Mouse (Mus musculus): Measurements from ENCODE around the gene Col6a2. TPM values are rescaled to one million over a fixed set of nuclear protein-coding genes. Genes with fewer than 3 reads are reported as not detected.

Gene Col6a2
- polyA plus RNA-seq, 1 experiment from 2014 or later: 283 TPM

- H3K4me3 ChIP-seq (ENCODE audit: low read length): no peak overlapping the region
- no peak overlapping the region for H3K9ac ChIP-seq (ENCODE audit: low read length)
- H3K27me3 ChIP-seq (ENCODE audit: control insufficient read depth, insufficient read depth, low read depth, low read length): no peaks in the 10 kb centered on the region
- H3K9me3 ChIP-seq (ENCODE audit: control insufficient read depth, low read length): no peaks in the 10 kb centered on the region
- peak overlapping the region; percentile 72 for H3K27ac ChIP-seq (ENCODE audit: low read length)
- 27% methylated on average over 12 of the region's 12 CpGs for WGBS
- no peaks in the 10 kb centered on the region for H3K36me3 ChIP-seq (ENCODE audit: control insufficient read depth, insufficient read depth, low read length)
- peaks cover 13% of the 10 kb centered on the region for H3K4me1 ChIP-seq (replicated peaks; ENCODE audit: control insufficient read depth, insufficient read depth, low read length)
- H3K4me2 ChIP-seq (ENCODE audit: low read depth, low read length): no peak overlapping the region
- peak; percentile 91 for ATAC-seq (ENCODE audit: low read depth)
Observed at GRCm38 (mm10) chr10:76650662-76651342, 27.4 kb upstream of the Col6a2 start.

DNA sequence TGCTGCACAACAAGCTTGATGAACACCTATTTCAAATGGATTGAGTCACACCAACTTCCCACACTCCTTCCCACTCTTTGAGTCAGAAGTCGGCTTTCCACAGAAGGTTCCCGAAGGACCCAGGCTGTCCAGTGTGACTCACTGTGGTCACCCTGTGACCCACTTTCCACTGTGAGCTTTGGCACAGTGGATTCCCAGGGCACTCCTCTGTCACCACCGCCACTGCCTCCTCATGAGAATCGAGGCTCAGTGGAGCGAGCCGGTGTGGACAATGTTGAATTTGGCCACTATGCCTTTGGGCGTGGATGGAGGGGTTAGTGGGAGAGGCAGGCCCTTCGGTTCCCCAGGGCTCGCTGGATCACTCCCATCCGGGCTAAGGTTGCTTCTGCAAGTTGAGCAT is 25.3 kb upstream of the Col6a2 start:
- 87% methylated on average over 10 of the region's 10 CpGs for WGBS
- no peak overlapping the region for H3K9ac ChIP-seq (ENCODE audit: low read length)
- no peak overlapping the region for H3K27ac ChIP-seq (ENCODE audit: low read length)
- no peaks in the 10 kb centered on the region for H3K9me3 ChIP-seq (ENCODE audit: control insufficient read depth, low read length)
- H3K27me3 ChIP-seq (ENCODE audit: control insufficient read depth, insufficient read depth, low read depth, low read length): no peaks in the 10 kb centered on the region
- H3K4me1 ChIP-seq (replicated peaks; ENCODE audit: control insufficient read depth, insufficient read depth, low read length): peaks cover 13% of the 10 kb centered on the region
- H3K4me3 ChIP-seq (ENCODE audit: low read length): no peak overlapping the region
- no peaks in the 10 kb centered on the region for H3K36me3 ChIP-seq (ENCODE audit: control insufficient read depth, insufficient read depth, low read length)
- ATAC-seq (ENCODE audit: low read depth): no peak
- H3K4me2 ChIP-seq (ENCODE audit: low read depth, low read length): no peak overlapping the region

GRCm38 (mm10) chr10:76647390-76647789 is 24.0 kb upstream of the Col6a2 start:
- no peak for ATAC-seq (ENCODE audit: low read depth)
- H3K9ac ChIP-seq (ENCODE audit: low read length): no peak overlapping the region
- no peaks in the 10 kb centered on the region for H3K27me3 ChIP-seq (ENCODE audit: control insufficient read depth, insufficient read depth, low read depth, low read length)
- peak overlapping the region; percentile 63 for H3K27ac ChIP-seq (ENCODE audit: low read length)
- no peaks in the 10 kb centered on the region for H3K9me3 ChIP-seq (ENCODE audit: control insufficient read depth, low read length)
- whole genome bisulfite sequencing: 48% methylated on average over 3 of the region's 3 CpGs
- no peak overlapping the region for H3K4me3 ChIP-seq (ENCODE audit: low read length)
- peaks cover 16% of the 10 kb centered on the region for H3K4me1 ChIP-seq (replicated peaks; ENCODE audit: control insufficient read depth, insufficient read depth, low read length)
- H3K4me2 ChIP-seq (ENCODE audit: low read depth, low read length): no peak overlapping the region
- no peaks in the 10 kb centered on the region for H3K36me3 ChIP-seq (ENCODE audit: control insufficient read depth, insufficient read depth, low read length)

DNA sequence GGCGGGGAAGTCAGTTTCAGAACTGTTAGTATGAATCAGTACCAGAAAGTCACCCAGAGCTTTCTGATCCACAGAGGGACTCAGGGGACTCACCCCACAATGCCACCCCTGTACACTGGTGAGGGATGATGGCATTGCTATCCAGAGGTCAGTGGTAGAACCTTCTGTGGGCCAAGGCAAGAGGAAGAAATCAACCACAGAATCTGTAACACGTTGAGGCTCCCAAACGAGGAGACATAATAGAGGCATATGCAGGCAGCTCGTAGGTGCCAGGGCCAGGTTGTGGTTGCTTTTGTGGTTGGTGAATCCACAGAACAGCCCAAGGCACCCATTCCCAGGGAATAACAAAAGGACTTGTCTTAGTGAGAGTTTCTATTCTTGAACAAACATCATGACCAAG is 22.3 kb upstream of the Col6a2 start:
- Histone ChIP-seq H3K4me3 (ENCODE audit: low read length) (no peak overlapping the region), H3K9ac (ENCODE audit: low read length) (no peak overlapping the region), H3K4me2 (ENCODE audit: low read depth, low read length) (no peak overlapping the region), H3K27ac (ENCODE audit: low read length) (no peak overlapping the region), H3K9me3 (ENCODE audit: control insufficient read depth, low read length) (no peaks in the 10 kb centered on the region), H3K4me1 (replicated peaks; ENCODE audit: control insufficient read depth, insufficient read depth, low read length) (peaks cover 16% of the 10 kb centered on the region), H3K27me3 (ENCODE audit: control insufficient read depth, insufficient read depth, low read depth, low read length) (no peaks in the 10 kb centered on the region), H3K36me3 (ENCODE audit: control insufficient read depth, insufficient read depth, low read length) (no peaks in the 10 kb centered on the region)
- ATAC-seq (ENCODE audit: low read depth): no peak
- WGBS: 80% methylated on average over 4 of the region's 4 CpGs

DNA sequence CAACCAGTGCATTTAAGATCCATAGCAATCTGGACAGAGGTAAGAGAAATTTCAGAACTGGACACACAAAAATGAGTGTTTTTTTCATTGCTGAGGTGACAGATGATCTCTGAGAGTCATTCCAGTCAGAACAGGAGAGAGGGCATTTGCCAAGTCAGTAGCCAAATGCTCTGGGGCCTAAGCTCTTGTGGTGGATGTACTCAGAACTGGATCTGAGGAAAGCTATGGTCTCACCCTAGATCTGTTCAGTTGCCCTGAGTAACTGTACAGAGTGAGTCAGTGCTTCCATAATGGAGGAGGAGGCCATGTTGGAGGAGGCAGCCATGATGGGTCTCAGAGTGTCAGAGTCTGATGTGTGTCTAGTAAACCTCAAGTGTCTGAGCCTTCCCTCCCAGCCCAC is 21.6 kb upstream of the Col6a2 start:
- H3K27ac ChIP-seq (ENCODE audit: low read length): no peak overlapping the region
- ATAC-seq (ENCODE audit: low read depth): no peak

DNA sequence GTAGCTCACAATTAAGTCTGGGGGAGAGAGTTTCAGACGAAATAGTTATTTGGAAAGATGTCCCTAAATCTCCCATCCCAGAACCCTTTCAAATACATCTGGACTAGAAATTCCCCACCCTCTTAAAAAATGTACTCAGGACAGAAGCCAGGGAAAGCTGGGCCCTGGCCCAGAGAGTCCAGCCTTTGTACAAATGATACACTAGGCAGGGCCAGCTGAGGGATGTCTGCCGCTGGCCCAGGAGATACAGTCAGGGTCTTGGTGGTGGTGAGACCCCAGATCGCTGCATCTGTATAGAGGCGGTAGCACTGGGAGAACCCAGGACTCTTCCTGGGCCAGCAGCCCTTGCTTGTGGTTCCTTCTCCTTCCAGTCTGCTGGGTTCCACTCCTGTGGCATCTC is 20.6 kb upstream of the Col6a2 start:
- Histone ChIP-seq H3K9ac (ENCODE audit: low read length) (no peak overlapping the region), H3K4me1 (replicated peaks; ENCODE audit: control insufficient read depth, insufficient read depth, low read length) (peaks cover 16% of the 10 kb centered on the region), H3K27ac (ENCODE audit: low read length) (peak overlapping the region; percentile 97), H3K4me3 (ENCODE audit: low read length) (no peak overlapping the region), H3K9me3 (ENCODE audit: control insufficient read depth, low read length) (no peaks in the 10 kb centered on the region), H3K4me2 (ENCODE audit: low read depth, low read length) (no peak overlapping the region), H3K27me3 (ENCODE audit: control insufficient read depth, insufficient read depth, low read depth, low read length) (no peaks in the 10 kb centered on the region), H3K36me3 (ENCODE audit: control insufficient read depth, insufficient read depth, low read length) (no peaks in the 10 kb centered on the region)
- peak; percentile 72 for ATAC-seq (ENCODE audit: low read depth)
- 39% methylated on average over 4 of the region's 4 CpGs for WGBS

More for the DNA sequence above, 21.6 kb upstream of the Col6a2 start:
- no peaks in the 10 kb centered on the region for H3K27me3 ChIP-seq (ENCODE audit: control insufficient read depth, insufficient read depth, low read depth, low read length)
- H3K9ac ChIP-seq (ENCODE audit: low read length): no peak overlapping the region
- H3K4me1 ChIP-seq (replicated peaks; ENCODE audit: control insufficient read depth, insufficient read depth, low read length): peaks cover 16% of the 10 kb centered on the region
- no peaks in the 10 kb centered on the region for H3K9me3 ChIP-seq (ENCODE audit: control insufficient read depth, low read length)
- no peak overlapping the region for H3K4me3 ChIP-seq (ENCODE audit: low read length)
- no peaks in the 10 kb centered on the region for H3K36me3 ChIP-seq (ENCODE audit: control insufficient read depth, insufficient read depth, low read length)
- no peak overlapping the region for H3K4me2 ChIP-seq (ENCODE audit: low read depth, low read length)

- Histone ChIP-seq H3K9me3 (ENCODE audit: control insufficient read depth, low read length) (no peaks in the 10 kb centered on the region), H3K9ac (ENCODE audit: low read length) (no peak overlapping the region), H3K36me3 (ENCODE audit: control insufficient read depth, insufficient read depth, low read length) (no peaks in the 10 kb centered on the region), H3K4me1 (replicated peaks; ENCODE audit: control insufficient read depth, insufficient read depth, low read length) (peaks cover 16% of the 10 kb centered on the region), H3K4me2 (ENCODE audit: low read depth, low read length) (no peak overlapping the region), H3K27me3 (ENCODE audit: control insufficient read depth, insufficient read depth, low read depth, low read length) (no peaks in the 10 kb centered on the region), H3K4me3 (ENCODE audit: low read length) (no peak overlapping the region), H3K27ac (ENCODE audit: low read length) (peak overlapping the region; percentile 97)
- ATAC-seq (ENCODE audit: low read depth): peak; percentile 88
- WGBS: 40% methylated on average over 9 of the region's 9 CpGs
Observed at GRCm38 (mm10) chr10:76643446-76643845, 20.0 kb upstream of the Col6a2 start.

DNA sequence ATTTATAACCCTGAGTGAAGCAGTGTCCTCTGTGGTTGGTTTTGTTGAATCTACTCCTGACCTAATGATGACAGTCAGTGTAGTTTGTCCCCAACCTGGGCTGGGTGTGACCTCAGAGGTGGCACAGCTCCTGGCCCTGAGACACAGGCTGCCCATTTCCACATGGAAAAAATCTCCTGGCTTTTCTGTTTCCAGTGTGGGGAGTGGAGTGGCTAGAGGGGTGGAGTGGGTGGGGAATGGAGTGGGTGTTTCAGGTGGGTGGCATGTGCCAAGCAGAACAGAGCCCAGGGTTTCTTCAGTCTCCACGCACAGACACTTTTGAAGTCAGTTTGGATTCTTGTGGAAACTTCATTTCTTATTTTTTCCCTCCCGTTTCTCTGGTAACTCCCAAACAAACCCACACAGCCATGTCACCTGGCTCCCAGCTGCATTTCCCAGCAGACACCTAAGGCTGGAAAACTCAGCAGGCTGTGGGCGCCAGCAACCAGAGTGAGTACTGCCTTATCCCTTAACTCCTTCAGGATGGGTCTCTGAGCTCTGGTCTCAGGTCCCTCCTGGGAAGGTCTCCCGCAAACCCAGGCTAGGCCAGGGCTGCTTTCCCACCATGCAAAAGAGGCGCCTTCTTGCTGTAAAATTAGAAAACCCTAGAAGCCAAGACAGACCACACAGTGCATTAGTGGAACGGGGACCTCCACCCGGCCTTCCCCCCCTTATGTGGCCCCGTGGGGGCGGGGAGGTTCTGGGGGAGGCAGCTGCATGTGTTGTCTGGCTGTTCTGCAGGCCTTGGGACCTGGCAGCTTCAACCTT is 19.4 kb upstream of the Col6a2 start:
- Histone ChIP-seq H3K27me3 (ENCODE audit: control insufficient read depth, insufficient read depth, low read depth, low read length) (no peaks in the 10 kb centered on the region), H3K9ac (ENCODE audit: low read length) (peak overlapping the region; percentile 24; the same call in 1 of the 2 replicates), H3K9me3 (ENCODE audit: control insufficient read depth, low read length) (no peaks in the 10 kb centered on the region), H3K4me3 (ENCODE audit: low read length) (no peak overlapping the region), H3K36me3 (ENCODE audit: control insufficient read depth, insufficient read depth, low read length) (no peaks in the 10 kb centered on the region), H3K4me2 (ENCODE audit: low read depth, low read length) (no peak overlapping the region), H3K4me1 (replicated peaks; ENCODE audit: control insufficient read depth, insufficient read depth, low read length) (peaks cover 16% of the 10 kb centered on the region), H3K27ac (ENCODE audit: low read length) (peak overlapping the region; percentile 97)
- peak; percentile 93 for ATAC-seq (ENCODE audit: low read depth)
- 49% methylated on average over 9 of the region's 9 CpGs for WGBS

DNA sequence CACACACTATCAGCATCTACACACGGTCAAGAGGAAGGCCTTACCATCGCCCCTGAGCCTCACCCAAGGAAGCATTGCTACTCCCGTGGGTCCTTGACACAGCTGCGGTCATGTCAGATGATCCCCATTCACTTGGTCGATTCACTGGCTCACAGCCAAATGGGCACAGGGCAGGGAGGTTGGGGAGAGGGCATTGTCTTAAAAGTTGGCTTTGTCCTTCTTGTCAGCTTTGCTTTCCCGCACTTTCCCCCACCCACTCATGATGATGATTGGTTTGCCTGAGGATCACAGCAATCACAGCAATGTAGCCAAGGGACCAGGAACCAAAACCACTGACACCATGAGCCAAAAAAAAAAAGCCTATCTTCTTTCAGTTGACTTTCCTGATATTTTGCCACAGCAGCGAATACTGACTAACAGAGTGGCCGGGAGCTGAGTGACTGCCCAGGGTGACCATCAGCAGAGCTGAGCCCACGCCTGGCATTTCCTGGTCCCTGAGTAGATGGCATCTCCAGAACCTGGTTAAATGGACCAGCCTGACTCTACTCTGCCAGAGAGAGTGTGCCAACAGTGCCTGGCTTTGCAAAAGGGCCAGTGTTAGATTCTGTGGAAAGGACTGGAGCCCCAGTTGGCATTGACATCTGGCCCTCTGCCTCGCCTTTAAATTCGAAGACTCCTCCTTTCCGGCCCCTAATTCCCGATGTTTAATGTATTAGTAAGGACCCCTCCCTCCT is 18.6 kb upstream of the Col6a2 start:
- Histone ChIP-seq H3K27ac (ENCODE audit: low read length) (peak overlapping the region; percentile 97), H3K9me3 (ENCODE audit: control insufficient read depth, low read length) (no peaks in the 10 kb centered on the region), H3K4me1 (replicated peaks; ENCODE audit: control insufficient read depth, insufficient read depth, low read length) (peaks cover 16% of the 10 kb centered on the region), H3K4me3 (ENCODE audit: low read length) (no peak overlapping the region), H3K9ac (ENCODE audit: low read length) (no peak overlapping the region), H3K27me3 (ENCODE audit: control insufficient read depth, insufficient read depth, low read depth, low read length) (no peaks in the 10 kb centered on the region), H3K36me3 (ENCODE audit: control insufficient read depth, insufficient read depth, low read length) (no peaks in the 10 kb centered on the region), H3K4me2 (ENCODE audit: low read depth, low read length) (no peak overlapping the region)
- no peak for ATAC-seq (ENCODE audit: low read depth)
- WGBS: 81% methylated on average over 13 of the region's 13 CpGs

Measured in lung, embryonic 16.5 days (tissue).